Mouse (Mus musculus) heart, postnatal 0 days (tissue): ENCODE data around the gene Trim37. TPM values are rescaled to one million over a fixed set of nuclear protein-coding genes. Genes with fewer than 3 reads are reported as not detected.

ENCODE experiments used
- ATAC-seq: fragments of 200-750 bp; cut with Nextera tagmentation; 2 replicates; pipeline ENCODE4 v1.8.0; 2017; ENCODE audit warnings: low read depth, moderate number of reproducible peaks, moderate library complexity; ENCODE audit not compliant: insufficient read depth
- DNase-seq: peaks from one replicate; pipeline ENCODE4 v3.0.0-alpha.2; 2016; ENCODE audit warnings: low spot score
- H3K27ac ChIP-seq: fragments of 300-500 bp; sonication (generic); 2 replicates; pipeline ENCODE4 v1.5.1; 2014; ENCODE audit warnings: low read depth, mild to moderate bottlenecking
- H3K27me3 ChIP-seq: fragments of 300-500 bp; sonication (generic); 2 replicates; pipeline ENCODE4 v1.6.1; 2014; ENCODE audit warnings: low read length, mixed read lengths; ENCODE audit not compliant: control insufficient read depth, insufficient read depth
- H3K36me3 ChIP-seq: fragments of 300-500 bp; sonication (generic); replicated peaks from 2 replicates; pipeline ENCODE4 v1.6.1; 2014; ENCODE audit warnings: low read length, mixed read lengths; ENCODE audit not compliant: control insufficient read depth, insufficient read depth
- H3K4me1 ChIP-seq: fragments of 300-500 bp; sonication (generic); 2 replicates; pipeline ENCODE4 v1.6.1; 2014; ENCODE audit warnings: antibody characterized with exemption; ENCODE audit not compliant: control insufficient read depth, insufficient read depth
- H3K4me2 ChIP-seq: fragments of 300-500 bp; sonication (generic); 2 replicates; pipeline ENCODE4 v1.6.1; 2014; ENCODE audit warnings: low read depth, mild to moderate bottlenecking, low read length, moderate library complexity
- H3K4me3 ChIP-seq: fragments of 300-500 bp; sonication (generic); 2 replicates; pipeline ENCODE4 v1.5.1; 2014; ENCODE audit warnings: low read depth, low read length
- H3K9ac ChIP-seq: fragments of 300-500 bp; sonication (generic); replicated peaks from 2 replicates; pipeline ENCODE4 v1.6.1; 2014; ENCODE audit warnings: low read depth, low read length, mixed read lengths
- H3K9me3 ChIP-seq: fragments of 300-500 bp; sonication (generic); replicated peaks from 2 replicates; pipeline ENCODE4 v1.6.1; 2016; ENCODE audit warnings: low read length; ENCODE audit not compliant: control insufficient read depth
- CTCF ChIP-seq: IDR thresholded peaks from 2 replicates; pipeline ENCODE4 v1.5.1; 2016; ENCODE audit warnings: antibody characterized with exemption, control low read depth, low read depth
- EP300 ChIP-seq: IDR thresholded peaks from 2 replicates; pipeline ENCODE4 v1.6.1; 2016; ENCODE audit warnings: antibody characterized with exemption, low read depth
- WGBS: fragments of 180-500 bp; shearing (Covaris S2); extraction: QIAGEN DNeasy Blood & Tissue Kit; methylation state at CpG from one replicate; pipeline ENCODE4 v1.1.7; 2014; 5-methylcytosine and 5-hydroxymethylcytosine counted together
- polyA plus RNA-seq: library from polyadenylated mRNA; unstranded; fragments of >200 nt; fragmentation: Nextera tagmentation; extraction: Ambion mirVana; gene quantifications from 2 replicates; pipeline ENCODE4 v1.2.1, GENCODE M21; 2015
- total RNA-seq: library from RNA; depleted of rRNA; stranded (reverse); fragments of >200 nt; gene quantifications from 2 replicates; pipeline ENCODE4 v1.2.3, GENCODE M21; 2014; ENCODE audit warnings: low replicate concordance

Trim37 gene
- total and polyA plus RNA-seq, 2 experiments from 2014 or later = 5.8 to 10.8 TPM

- Histone ChIP-seq H3K4me3 (no peak overlapping the region), H3K27me3 (no peaks in the 10 kb centered on the region), H3K4me1 (peaks cover 39% of the 10 kb centered on the region), H3K4me2 (no peak overlapping the region), H3K27ac (peak overlapping the region; percentile 68), H3K9me3 (no peaks in the 10 kb centered on the region), H3K36me3 (peaks cover 5% of the 10 kb centered on the region; the same call in 1 of the 2 replicates), H3K9ac (no peak overlapping the region)
- TF ChIP-seq CTCF (peak; percentile 25), EP300 (no peak)
- DNase-seq (no peak), ATAC-seq (peak; percentile 17; the same call in 1 of the 2 replicates)
- 52% methylated on average over 7 of the region's 7 CpGs for WGBS
Observed at GRCm38 (mm10) chr11:87241256-87241655, 114.4 kb downstream of the Trim37 start.

- Histone ChIP-seq H3K4me3 (no peak overlapping the region), H3K4me2 (no peak overlapping the region), H3K9ac (no peak overlapping the region), H3K27ac (peak overlapping the region; percentile 61; the same call in 1 of the 2 replicates), H3K27me3 (no peaks in the 10 kb centered on the region), H3K4me1 (peaks cover 40% of the 10 kb centered on the region), H3K36me3 (no peaks in the 10 kb centered on the region), H3K9me3 (no peaks in the 10 kb centered on the region)
- DNase-seq = no peak
- ATAC-seq = no peak
- no peak for TF ChIP-seq CTCF
- TF ChIP-seq EP300 = no peak
- 67% methylated on average over 9 of the region's 9 CpGs for WGBS
Observed at GRCm38 (mm10) chr11:87245171-87245840, 118.4 kb downstream of the Trim37 start.

GRCm38 (mm10) chr11:87246107-87246651 lies 119.3 kb downstream of the Trim37 start:
- Histone ChIP-seq H3K4me1 (peaks cover 31% of the 10 kb centered on the region), H3K27me3 (no peaks in the 10 kb centered on the region), H3K9me3 (no peaks in the 10 kb centered on the region), H3K4me3 (no peak overlapping the region), H3K27ac (peak overlapping the region; percentile 61; the same call in 1 of the 2 replicates), H3K4me2 (no peak overlapping the region), H3K9ac (no peak overlapping the region), H3K36me3 (no peaks in the 10 kb centered on the region)
- WGBS = 64% methylated on average over 4 of the region's 4 CpGs
- no peak for ATAC-seq
- TF ChIP-seq CTCF (no peak), EP300 (no peak)
- DNase-seq = no peak

GRCm38 (mm10) chr11:87246724-87247493 lies 120.0 kb downstream of the Trim37 start:
- DNase-seq (no peak), ATAC-seq (peak; percentile 59)
- Histone ChIP-seq H3K9ac (no peak overlapping the region), H3K9me3 (no peaks in the 10 kb centered on the region), H3K4me3 (no peak overlapping the region), H3K27ac (peak overlapping the region; percentile 74), H3K4me2 (peak overlapping the region; percentile 16; the same call in 1 of the 2 replicates), H3K27me3 (no peaks in the 10 kb centered on the region), H3K4me1 (peaks cover 26% of the 10 kb centered on the region), H3K36me3 (no peaks in the 10 kb centered on the region)
- no peak for TF ChIP-seq EP300
- peak; percentile 36 for TF ChIP-seq CTCF
- 37% methylated on average over 9 of the region's 9 CpGs for WGBS

- Histone ChIP-seq H3K36me3 (no peaks in the 10 kb centered on the region), H3K4me2 (peak overlapping the region; percentile 16; the same call in 1 of the 2 replicates), H3K27ac (peak overlapping the region; percentile 74), H3K9ac (no peak overlapping the region), H3K27me3 (no peaks in the 10 kb centered on the region), H3K4me3 (no peak overlapping the region), H3K9me3 (no peaks in the 10 kb centered on the region), H3K4me1 (peaks cover 26% of the 10 kb centered on the region)
- peak; percentile 74 for DNase-seq
- TF ChIP-seq CTCF = no peak
- TF ChIP-seq EP300 = 0 out of 2 replicates have a peak, but pooled peaks have one; percentile 22
- peak; percentile 91 for ATAC-seq
- WGBS = 27% methylated on average over 5 of the region's 5 CpGs
Observed at GRCm38 (mm10) chr11:87247494-87247866, 120.6 kb downstream of the Trim37 start.
